Mouse (Mus musculus) splenic B cell, adult 2 months (primary cell): ENCODE results near the gene Gm5868.
"Not testable (repeated sequence)": the region's sequence is repeated elsewhere in the genome, so short reads cannot be mapped to it uniquely, and the experiment has no call there.

Source experiments
- DNase-seq: peaks from one replicate; pipeline ENCODE4 v3.0.0-alpha.2; 2011; ENCODE audit warnings: low read depth, low spot score
- H3K27me3 ChIP-seq: 2 replicates; pipeline ENCODE4 v1.6.1; 2012; ENCODE audit warnings: mild to moderate bottlenecking, low read length, moderate library complexity, mixed read lengths; ENCODE audit not compliant: control insufficient read depth, poor library complexity, insufficient read depth, severe bottlenecking
- H3K36me3 ChIP-seq: 2 replicates; pipeline ENCODE4 v1.6.1; 2012; ENCODE audit warnings: mild to moderate bottlenecking, low read length, moderate library complexity, mixed read lengths; ENCODE audit not compliant: control insufficient read depth, poor library complexity, insufficient read depth, severe bottlenecking

Gm5868 gene

DNA sequence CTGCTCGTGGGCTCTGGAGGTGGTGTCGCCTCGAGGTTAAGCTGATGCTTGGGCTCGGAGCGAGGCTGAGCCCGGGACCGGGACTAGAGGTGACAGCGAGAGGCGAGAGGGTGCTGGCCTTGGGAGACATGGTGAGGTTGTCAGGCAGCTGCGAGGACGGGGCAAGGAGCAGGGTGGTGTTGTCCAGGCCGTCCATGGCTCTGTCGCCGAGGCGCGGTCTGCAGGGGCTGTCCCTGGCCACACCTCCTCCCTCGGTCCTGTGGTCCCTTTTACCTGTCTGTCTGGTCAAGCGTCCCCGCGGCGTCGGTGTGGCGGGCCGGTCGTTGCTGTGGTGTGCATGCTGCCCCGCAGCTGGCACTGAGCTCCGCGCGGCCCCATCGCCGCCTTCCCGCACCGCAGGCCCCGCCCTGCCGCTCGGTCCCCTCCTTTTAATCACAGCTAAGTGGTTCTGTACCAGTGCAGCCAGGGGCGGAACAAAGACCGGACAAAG lies at the start of gene Gm5868:
Gm5868 (minus strand) TSS at position 360 of the 490 bp plus-strand sequence.
- Histone ChIP-seq H3K27me3 (no peaks in the 10 kb centered on the region), H3K36me3 (no peaks in the 10 kb centered on the region)
- DNase-seq: no peak

DNA sequence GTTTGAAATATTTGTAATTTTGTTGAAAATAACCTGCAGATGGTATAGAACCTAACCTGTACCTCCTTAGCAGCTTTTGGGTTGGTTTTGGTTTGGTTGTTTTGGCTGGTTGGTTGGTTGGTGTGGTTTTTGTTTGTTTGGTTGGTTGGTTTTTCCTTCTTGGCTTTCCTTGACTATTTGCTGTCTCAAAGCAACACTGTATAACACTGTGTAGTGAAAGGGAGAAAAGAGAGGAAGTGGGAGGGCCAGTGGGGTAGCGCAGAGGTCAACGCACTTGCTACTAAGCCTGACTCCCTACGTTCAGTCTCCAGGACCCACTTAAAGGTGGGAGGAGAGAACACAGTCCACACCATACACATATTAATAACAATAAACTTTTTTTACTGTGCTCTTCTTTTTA lies 49.2 kb upstream of the Gm5868 start:
- no peak for DNase-seq

DNA sequence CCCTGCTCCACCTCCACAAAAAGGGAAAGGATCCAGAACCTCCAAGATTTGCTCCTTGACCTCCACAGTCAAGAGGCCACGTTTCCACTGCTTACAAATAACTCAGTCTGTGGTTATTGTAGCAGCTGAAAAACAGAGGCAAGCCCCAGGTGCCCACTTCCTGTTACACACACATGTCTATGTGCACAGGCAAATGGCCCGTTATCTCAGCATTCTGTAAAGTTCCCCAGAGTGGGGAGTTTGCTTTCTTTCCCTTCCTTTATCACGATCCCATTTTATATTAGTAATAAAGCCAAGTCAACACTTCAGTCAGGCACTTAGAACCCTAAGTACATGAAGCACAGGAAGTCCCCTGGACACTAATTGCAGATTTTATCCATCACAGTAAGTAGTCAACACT lies 48.8 kb upstream of the Gm5868 start:
- peak; percentile 16 for DNase-seq
- Histone ChIP-seq H3K27me3 (no peaks in the 10 kb centered on the region; the same call in 1 of the 2 replicates), H3K36me3 (no peaks in the 10 kb centered on the region)

More for the DNA sequence above, 49.2 kb upstream of the Gm5868 start:
- Histone ChIP-seq H3K27me3 (no peaks in the 10 kb centered on the region), H3K36me3 (no peaks in the 10 kb centered on the region)

- no peak for DNase-seq
- Histone ChIP-seq H3K27me3 (no peaks in the 10 kb centered on the region; the same call in 1 of the 2 replicates), H3K36me3 (no peaks in the 10 kb centered on the region)
Observed at GRCm38 (mm10) chr5:72634791-72635271, 47.5 kb upstream of the Gm5868 start.

DNA sequence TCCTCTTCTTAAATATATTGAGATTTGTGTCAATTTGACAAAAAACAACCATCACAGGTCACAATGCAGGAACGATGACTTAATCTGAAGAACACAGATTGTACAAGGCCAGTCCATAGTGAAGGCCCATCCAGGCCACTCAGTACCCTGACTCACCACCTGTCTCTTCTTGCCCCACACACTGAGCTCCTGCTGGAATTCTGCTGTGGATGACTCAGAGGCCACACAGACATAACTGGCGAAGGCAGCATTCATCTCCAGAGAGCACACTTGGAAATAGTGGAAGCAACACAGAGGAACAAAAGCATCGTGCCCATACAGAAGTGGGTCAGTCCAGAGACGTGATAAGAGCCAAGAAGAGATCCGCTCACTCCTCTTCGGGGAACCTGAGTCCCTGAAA lies 42.7 kb upstream of the Gm5868 start:
- Histone ChIP-seq H3K27me3 (no peaks in the 10 kb centered on the region; the same call in 1 of the 2 replicates), H3K36me3 (no peaks in the 10 kb centered on the region)
- no peak for DNase-seq

DNA sequence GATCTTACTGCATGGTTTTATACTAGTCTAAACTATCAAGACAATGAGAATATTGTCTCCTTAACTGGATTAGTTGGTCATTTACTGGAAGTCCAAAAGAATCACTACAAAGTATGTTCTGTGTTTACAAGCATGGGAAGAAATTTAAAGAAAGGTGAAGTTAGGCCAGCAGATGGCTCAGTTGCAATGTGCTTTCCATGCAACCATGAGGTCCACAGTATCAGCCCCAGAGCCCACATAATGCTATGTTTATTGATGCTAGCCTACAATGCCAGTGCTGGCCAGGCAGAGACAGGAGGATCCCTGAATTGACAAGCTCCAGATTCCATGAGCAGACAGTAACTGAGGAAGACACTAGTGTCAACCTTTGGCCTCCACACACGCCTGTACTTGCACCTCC lies 33.7 kb upstream of the Gm5868 start:
- Histone ChIP-seq H3K36me3 (no peaks in the 10 kb centered on the region), H3K27me3 (no peaks in the 10 kb centered on the region)
- DNase-seq: no peak

DNA sequence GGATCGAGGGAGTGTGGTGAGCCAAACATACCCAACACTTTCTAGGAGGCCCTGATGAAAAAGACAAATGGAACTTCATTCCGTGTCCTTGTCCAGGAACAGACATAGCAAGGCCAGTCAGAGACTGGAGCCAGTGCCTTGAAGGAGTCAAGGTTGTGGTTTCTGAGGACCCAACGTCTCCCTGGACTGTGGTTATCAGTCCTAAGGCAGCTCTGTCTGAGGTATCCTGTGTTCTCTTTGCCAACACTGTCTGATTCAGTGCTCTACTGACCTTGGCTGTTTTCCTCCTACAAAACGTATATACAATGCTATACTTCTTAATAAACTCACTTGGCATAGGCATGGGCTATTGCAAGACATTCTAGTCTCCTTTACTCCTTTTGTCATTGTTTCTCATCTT lies 30.1 kb upstream of the Gm5868 start:
- Histone ChIP-seq H3K36me3 (no peaks in the 10 kb centered on the region), H3K27me3 (no peaks in the 10 kb centered on the region)
- no peak for DNase-seq

GRCm38 (mm10) chr5:72603138-72603537 lies 15.8 kb upstream of the Gm5868 start:
- Histone ChIP-seq H3K36me3 (no peaks in the 10 kb centered on the region), H3K27me3 (no peaks in the 10 kb centered on the region)
- DNase-seq: no peak

DNA sequence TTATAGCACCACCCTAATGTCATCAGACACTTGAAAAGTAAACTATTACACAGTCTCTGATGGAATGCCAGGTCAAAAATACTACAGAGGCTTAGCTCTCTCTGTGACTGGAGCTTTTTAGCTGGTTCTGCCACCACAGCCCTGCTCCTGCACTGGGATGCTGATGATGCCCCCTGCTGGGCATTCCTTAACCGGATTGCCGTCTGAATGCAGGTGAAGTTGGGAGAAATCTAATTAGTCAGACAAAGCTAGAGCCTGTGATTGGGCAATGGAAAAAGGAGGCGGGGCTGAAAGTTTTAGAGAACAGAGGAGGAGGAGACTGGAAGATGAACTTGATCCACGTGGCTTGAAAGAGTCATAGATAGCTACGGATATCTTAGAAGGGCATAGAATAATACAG lies 13.7 kb upstream of the Gm5868 start:
- Histone ChIP-seq H3K36me3 (no peaks in the 10 kb centered on the region), H3K27me3 (no peaks in the 10 kb centered on the region)
- DNase-seq: peak; percentile 57

DNA sequence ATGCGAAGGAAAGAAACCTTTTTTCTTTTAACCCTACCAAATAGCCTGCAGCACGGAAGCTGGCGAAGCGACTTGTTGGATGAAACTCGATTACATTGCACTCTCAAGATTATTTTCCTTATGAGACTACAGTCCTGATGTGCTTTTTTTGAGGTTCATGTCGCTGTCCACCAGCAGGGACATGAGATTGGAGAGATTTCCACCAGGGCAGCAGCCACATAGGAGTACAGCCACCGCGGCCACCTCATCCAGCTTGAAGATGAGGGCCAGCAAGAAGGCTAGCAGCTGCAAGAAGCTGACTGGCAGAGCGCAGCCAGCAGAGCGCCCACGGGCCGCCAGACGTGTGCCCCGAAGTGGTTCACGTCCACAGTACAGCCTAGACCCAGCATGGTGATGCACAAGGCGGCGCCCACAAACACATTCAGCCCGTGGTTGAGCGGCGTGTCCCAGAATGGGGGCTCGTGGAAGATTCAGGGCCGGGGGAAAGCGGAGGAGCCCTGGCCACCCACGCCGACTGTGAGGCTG lies 622 bp downstream of the Gm5868 start:
- DNase-seq, H3K36me3 ChIP-seq, H3K27me3 ChIP-seq: not testable (repeated sequence)

- H3K36me3 ChIP-seq, DNase-seq, H3K27me3 ChIP-seq: not testable (repeated sequence)
Observed at GRCm38 (mm10) chr5:72586122-72586521, 1.2 kb downstream of the Gm5868 start.

DNA sequence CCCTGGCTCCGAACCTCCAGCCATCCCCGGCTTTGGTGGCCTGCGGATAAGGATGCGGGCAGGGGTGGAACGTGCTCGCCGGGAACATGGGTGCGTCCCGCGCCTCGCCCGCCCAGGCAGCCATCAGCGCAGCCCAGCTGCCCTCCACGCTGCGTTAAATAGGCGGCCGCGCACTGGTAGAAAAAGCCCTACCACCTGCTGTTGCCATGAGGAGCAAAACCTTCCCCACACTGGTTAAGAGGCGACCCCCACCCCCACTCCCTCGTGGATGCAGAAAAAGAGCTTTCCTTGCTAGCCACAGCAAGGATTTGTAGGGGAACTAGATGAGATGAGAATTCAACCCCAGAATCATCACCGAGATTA lies 6.4 kb downstream of the Gm5868 start, which contains the start of gene Zar1:
Zar1 (minus strand) TSS at position 285 of the 363 bp plus-strand sequence.
- not testable (repeated sequence) for H3K36me3 ChIP-seq, DNase-seq, H3K27me3 ChIP-seq

GRCm38 (mm10) chr5:72580088-72580969 lies 7.0 kb downstream of the Gm5868 start:
- not testable (repeated sequence) for DNase-seq, H3K36me3 ChIP-seq, H3K27me3 ChIP-seq

GRCm38 (mm10) chr5:72579599-72579998 lies 7.8 kb downstream of the Gm5868 start:
- not testable (repeated sequence) for DNase-seq, H3K27me3 ChIP-seq, H3K36me3 ChIP-seq

GRCm38 (mm10) chr5:72565621-72566020 lies 21.7 kb downstream of the Gm5868 start:
- Histone ChIP-seq H3K27me3 (no peaks in the 10 kb centered on the region), H3K36me3 (no peaks in the 10 kb centered on the region)
- no peak for DNase-seq
